Mouse (Mus musculus) heart, adult 2 months (tissue): ENCODE results near the gene Wfdc2.

Source experiments
- CTCF ChIP-seq: fragments of 200-600 bp; IDR thresholded peaks from 2 replicates; pipeline ENCODE4 v1.8.1; 2022; ENCODE audit warnings: antibody characterized with exemption, mild to moderate bottlenecking, moderate library complexity
- EP300 ChIP-seq: fragments of 200-500 bp; IDR thresholded peaks from 2 replicates; pipeline ENCODE4 v1.6.1; 2011; ENCODE audit warnings: low read depth, low read length, control low read depth; ENCODE audit not compliant: insufficient read depth
- POLR2A ChIP-seq: fragments of 200-500 bp; IDR thresholded peaks from 2 replicates; pipeline ENCODE4 v1.6.1; 2011; ENCODE audit warnings: mild to moderate bottlenecking, low read depth, low read length, control low read depth; ENCODE audit not compliant: insufficient read depth

- TF ChIP-seq EP300 (no peak), POLR2A (no peak), CTCF (no peak)
These were observed 2.1 kb downstream of the Wfdc2 start for GRCm38 (mm10) chr2:164564346-164564745.
